Mouse (Mus musculus) hindbrain, embryonic 16.5 days (tissue): Measurements from ENCODE around the gene Plekha3. TPM values are rescaled to one million over a fixed set of nuclear protein-coding genes. Genes with fewer than 3 reads are reported as not detected.

Experiments
- ATAC-seq: fragments of 200-750 bp; cut with Nextera tagmentation; 2 replicates; pipeline ENCODE4 v1.8.0; 2017; ENCODE audit warnings: moderate TSS enrichment, moderate library complexity
- H3K27ac ChIP-seq: fragments of 300-500 bp; sonication (generic); 2 replicates; pipeline ENCODE4 v1.5.1; 2014; ENCODE audit warnings: low read depth, mild to moderate bottlenecking, control low read depth, low read length, moderate library complexity
- H3K27me3 ChIP-seq: fragments of 300-500 bp; sonication (generic); replicated peaks from 2 replicates; pipeline ENCODE4 v1.6.1; 2014; ENCODE audit warnings: low read length; ENCODE audit not compliant: control insufficient read depth, insufficient read depth
- H3K36me3 ChIP-seq: fragments of 300-500 bp; sonication (generic); 2 replicates; pipeline ENCODE4 v1.6.1; 2014; ENCODE audit warnings: mild to moderate bottlenecking, low read length, moderate library complexity, mixed read lengths; ENCODE audit not compliant: control insufficient read depth, insufficient read depth
- H3K4me1 ChIP-seq: fragments of 300-500 bp; sonication (generic); 2 replicates; pipeline ENCODE4 v1.6.1; 2014; ENCODE audit warnings: low read depth, low read length; ENCODE audit not compliant: control insufficient read depth, insufficient read depth
- H3K4me2 ChIP-seq: fragments of 300-500 bp; sonication (generic); 2 replicates; pipeline ENCODE4 v1.6.1; 2014; ENCODE audit warnings: mild to moderate bottlenecking, low read length, control low read depth, moderate library complexity
- H3K4me3 ChIP-seq: fragments of 300-500 bp; sonication (generic); 2 replicates; pipeline ENCODE4 v1.5.1; 2014; ENCODE audit warnings: mild to moderate bottlenecking, low read length, control low read depth, moderate library complexity
- H3K9ac ChIP-seq: fragments of 300-500 bp; sonication (generic); 2 replicates; pipeline ENCODE4 v1.6.1; 2014; ENCODE audit warnings: low read depth, mild to moderate bottlenecking, control low read depth, low read length, moderate library complexity
- H3K9me3 ChIP-seq: fragments of 300-500 bp; sonication (generic); 2 replicates; pipeline ENCODE4 v1.6.1; 2014; ENCODE audit warnings: mild to moderate bottlenecking, low read length, moderate library complexity; ENCODE audit not compliant: control insufficient read depth
- WGBS: fragments of 180-500 bp; shearing (Covaris S2); extraction: QIAGEN DNeasy Blood & Tissue Kit; methylation state at CpG from one replicate; pipeline ENCODE4 v1.1.7; 2014; 5-methylcytosine and 5-hydroxymethylcytosine counted together
- polyA plus RNA-seq: library from polyadenylated mRNA; unstranded; fragments of >200 nt; fragmentation: Nextera tagmentation; extraction: Ambion mirVana; gene quantifications from 2 replicates; pipeline ENCODE4 v1.2.1, GENCODE M21; 2015

Plekha3 gene
- 3.6 and 3.8 TPM in 2 replicates for polyA plus RNA-seq

DNA sequence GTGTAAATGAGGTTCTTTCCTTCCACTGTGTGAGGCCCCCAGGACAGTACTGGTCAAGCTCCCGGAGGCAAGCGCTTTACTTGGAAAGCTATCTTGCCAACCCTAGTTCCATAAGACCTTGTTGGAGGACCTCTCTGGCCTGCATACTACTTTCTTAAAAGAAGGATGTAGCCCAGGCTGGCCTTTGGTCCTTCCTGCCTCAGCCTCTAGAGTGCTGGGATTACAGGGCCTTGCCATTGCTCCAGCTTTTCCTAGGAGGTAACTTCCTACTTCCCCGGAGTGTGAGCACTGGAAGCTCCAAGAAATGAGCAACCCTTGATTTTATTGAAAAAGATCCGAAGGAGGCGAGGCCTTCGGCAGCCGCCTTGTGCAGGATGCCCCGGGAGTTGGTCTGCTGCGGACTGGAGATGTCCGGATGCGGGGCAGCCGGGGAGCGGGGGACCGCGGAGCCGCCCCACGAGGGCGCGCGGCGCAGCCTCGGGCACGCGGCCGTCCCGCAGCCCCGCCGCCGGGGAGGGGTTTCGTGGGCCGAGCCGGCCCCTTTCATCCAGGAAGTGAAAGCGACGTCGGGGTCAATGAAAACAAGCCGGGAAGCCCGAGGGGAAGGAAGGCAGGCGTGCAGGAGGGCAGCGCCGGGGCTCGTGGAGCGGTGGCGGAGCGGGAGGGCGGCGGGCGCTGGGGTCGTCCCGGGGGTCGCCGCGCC lies at the start of gene Plekha3:
TSS of gene Plekha3 (plus strand) at position 557 of the 703 bp plus-strand sequence.
- H3K4me2 ChIP-seq, result peak within 1 kb of the TSS; percentile 68
- H3K36me3 ChIP-seq, result no peaks in the 10 kb centered on the region
- H3K27ac ChIP-seq, result peak within 1 kb of the TSS; percentile 84
- H3K4me1 ChIP-seq, result peaks cover 28% of the 10 kb centered on the region
- 4% methylated on average over 42 of the region's 52 CpGs for WGBS
- peak within 1 kb of the TSS; percentile 92 for H3K4me3 ChIP-seq
- peak; percentile 81 for ATAC-seq
- H3K27me3 ChIP-seq, result no peaks in the 10 kb centered on the region
- H3K9me3 ChIP-seq, result no peaks in the 10 kb centered on the region
- H3K9ac ChIP-seq, result peak within 1 kb of the TSS; percentile 88

DNA sequence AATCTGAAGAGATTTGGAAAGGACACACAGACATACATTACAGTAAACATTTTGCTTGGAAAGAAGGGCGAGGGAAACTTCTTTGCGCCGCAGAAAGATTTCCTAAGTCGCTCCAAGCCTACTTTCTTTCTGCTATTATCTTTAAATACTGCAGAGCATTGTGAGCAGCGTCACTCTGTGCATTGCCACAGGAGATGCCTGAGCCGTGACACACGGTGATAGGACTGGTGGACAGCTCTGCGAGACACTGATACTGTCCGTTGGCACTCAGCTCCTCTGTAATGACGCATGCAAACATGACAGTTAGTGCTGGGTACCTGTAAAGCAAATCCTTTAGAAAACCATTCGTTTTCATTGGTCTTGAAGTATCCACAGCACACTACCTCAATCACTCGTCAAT lies 44.8 kb upstream of the Plekha3 start:
- no peak overlapping the region for H3K9ac ChIP-seq
- no peaks in the 10 kb centered on the region for H3K27me3 ChIP-seq
- H3K27ac ChIP-seq, result no peak overlapping the region
- H3K36me3 ChIP-seq, result peaks cover 60% of the 10 kb centered on the region
- WGBS, result 96% methylated on average over 12 of the region's 12 CpGs
- H3K9me3 ChIP-seq, result no peaks in the 10 kb centered on the region
- H3K4me2 ChIP-seq, result no peak overlapping the region
- ATAC-seq, result no peak
- H3K4me3 ChIP-seq, result no peak overlapping the region
- no peaks in the 10 kb centered on the region for H3K4me1 ChIP-seq

DNA sequence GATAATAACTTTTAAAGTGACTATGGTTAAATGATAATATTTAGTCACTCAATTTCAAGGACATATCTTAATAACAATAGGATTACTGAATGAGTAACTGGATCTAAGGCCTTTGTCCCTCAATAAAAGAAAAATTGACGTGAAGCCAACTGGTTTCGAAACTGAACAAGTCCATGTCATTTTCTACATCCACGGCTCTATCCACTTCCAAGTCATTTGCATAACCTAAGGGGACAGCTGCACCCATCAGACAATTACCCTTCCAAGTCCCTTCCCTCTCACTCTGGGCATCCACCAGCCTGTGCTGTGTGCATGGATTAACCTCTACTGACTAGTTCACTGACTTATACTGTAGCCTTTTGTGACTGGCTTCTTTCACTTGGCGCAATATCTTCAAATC lies 43.5 kb upstream of the Plekha3 start:
- peaks cover 68% of the 10 kb centered on the region for H3K36me3 ChIP-seq
- no peaks in the 10 kb centered on the region for H3K4me1 ChIP-seq
- no peak overlapping the region for H3K27ac ChIP-seq
- H3K27me3 ChIP-seq, result no peaks in the 10 kb centered on the region
- H3K9ac ChIP-seq, result no peak overlapping the region
- no peak for ATAC-seq
- H3K4me2 ChIP-seq, result no peak overlapping the region
- 78% methylated on average over 4 of the region's 4 CpGs for WGBS
- no peaks in the 10 kb centered on the region for H3K9me3 ChIP-seq
- H3K4me3 ChIP-seq, result no peak overlapping the region

DNA sequence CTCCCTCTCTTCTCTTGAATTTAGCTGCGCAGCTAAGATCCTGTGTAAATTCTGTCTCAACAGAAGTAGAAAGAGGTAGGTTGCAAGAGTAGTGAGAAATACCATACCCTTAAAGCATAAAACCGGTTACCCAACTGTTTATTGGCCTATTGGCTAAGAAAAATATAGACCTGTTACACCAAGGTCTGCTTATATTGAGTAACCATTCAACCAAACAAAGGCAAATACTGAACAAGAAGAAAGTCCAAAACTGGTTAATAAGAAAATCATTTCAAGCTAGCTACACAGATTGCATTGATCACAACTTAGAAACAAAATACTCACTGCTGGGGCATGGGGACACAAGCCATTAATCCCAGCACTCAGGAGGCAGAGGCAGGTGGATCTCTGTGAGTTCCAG lies 35.4 kb upstream of the Plekha3 start:
- Histone ChIP-seq H3K9ac (no peak overlapping the region), H3K27ac (no peak overlapping the region), H3K4me2 (no peak overlapping the region), H3K27me3 (no peaks in the 10 kb centered on the region), H3K4me3 (no peak overlapping the region), H3K9me3 (no peaks in the 10 kb centered on the region), H3K4me1 (no peaks in the 10 kb centered on the region), H3K36me3 (peaks cover 27% of the 10 kb centered on the region)
- no peak for ATAC-seq
- 99% methylated on average over 2 of the region's 2 CpGs for WGBS

DNA sequence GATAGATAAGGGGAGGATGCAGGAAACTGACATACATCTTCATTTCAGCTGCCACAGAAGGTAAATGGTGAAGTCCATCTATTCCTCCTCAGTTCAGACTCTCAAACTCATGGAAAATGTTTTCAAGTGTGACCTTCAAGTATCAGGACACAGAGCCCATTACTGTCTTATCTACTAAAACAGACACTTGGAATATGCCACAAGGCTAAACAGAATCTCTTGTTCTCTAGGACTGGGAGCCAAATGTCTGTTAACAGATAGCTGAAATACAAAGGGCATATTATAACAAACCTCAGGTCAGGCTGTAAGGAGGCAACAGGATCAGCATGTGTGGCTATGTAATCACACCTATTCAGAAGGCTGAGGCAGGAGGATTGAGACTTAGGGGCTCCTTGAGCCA lies 31.3 kb upstream of the Plekha3 start:
- Histone ChIP-seq H3K4me3 (no peak overlapping the region), H3K4me1 (peaks cover 11% of the 10 kb centered on the region), H3K4me2 (no peak overlapping the region), H3K27me3 (no peaks in the 10 kb centered on the region), H3K9me3 (no peaks in the 10 kb centered on the region), H3K36me3 (peaks cover 6% of the 10 kb centered on the region; the same call in 1 of the 2 replicates), H3K9ac (no peak overlapping the region), H3K27ac (no peak overlapping the region)
- no peak for ATAC-seq

DNA sequence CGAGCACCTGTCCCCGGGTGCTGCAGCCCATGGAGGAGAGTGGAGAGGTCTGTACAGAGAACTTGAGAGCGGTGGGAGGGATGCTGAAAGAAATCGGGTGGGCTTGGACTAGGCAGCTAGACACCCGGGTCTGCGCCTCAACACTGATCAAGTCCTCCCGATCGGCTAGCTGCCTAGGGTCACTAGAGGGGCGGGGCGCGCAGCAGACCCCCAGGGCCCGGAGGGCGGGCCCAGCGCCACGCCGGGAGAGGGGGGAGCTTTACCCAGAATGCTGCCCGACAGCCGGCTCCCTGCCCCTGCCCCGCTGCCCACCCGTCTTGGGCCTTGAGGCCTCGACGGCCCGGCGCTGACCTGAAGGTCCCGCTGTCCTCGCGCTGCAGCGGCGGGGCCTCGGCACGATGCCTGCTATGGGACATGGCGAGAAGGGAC lies 27.6 kb upstream of the Plekha3 start:
- peak overlapping the region; percentile 92 for H3K27ac ChIP-seq
- whole genome bisulfite sequencing, result 0% methylated on average over 19 of the region's 32 CpGs
- peak overlapping the region; percentile 85 for H3K9ac ChIP-seq
- H3K27me3 ChIP-seq, result no peaks in the 10 kb centered on the region
- no peaks in the 10 kb centered on the region for H3K9me3 ChIP-seq
- peak; percentile 69 for ATAC-seq
- peaks cover 13% of the 10 kb centered on the region for H3K4me1 ChIP-seq
- no peaks in the 10 kb centered on the region for H3K36me3 ChIP-seq
- H3K4me3 ChIP-seq, result peak overlapping the region; percentile 75
- peak overlapping the region; percentile 70 for H3K4me2 ChIP-seq

DNA sequence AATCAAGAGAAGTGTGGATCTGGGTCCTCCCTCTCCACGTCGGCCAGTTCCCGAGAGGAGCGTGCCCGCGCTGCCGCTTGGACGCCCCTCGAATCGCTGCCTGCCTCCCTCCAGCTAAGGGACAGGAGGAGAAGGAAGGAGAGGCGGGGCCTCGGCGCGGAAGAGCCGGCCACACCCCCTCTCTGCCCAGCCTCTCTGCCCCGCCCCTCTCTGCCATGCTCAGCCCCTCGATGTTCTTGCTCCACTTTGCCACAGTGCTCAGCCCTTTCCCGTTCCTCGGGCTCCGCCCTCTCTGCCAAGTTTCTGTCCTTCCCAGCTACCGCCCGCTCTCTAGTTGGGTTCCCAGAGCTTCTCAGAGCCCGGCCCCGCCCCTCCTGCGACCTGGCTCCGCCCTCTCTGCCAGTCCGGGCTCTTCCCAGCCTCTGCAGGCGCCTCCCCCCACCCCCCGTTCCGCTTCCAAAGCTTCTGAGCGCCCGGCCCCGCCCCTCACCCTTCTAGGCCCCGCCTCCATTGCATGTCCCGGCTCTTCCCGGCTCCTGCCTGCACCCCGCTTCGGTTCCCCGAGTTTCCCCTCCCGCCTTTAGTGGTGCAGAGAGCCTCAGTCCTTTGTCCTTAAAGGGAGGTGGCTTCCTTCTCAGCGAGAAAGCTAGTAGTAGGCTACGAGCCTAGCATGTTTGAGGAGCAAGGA lies 27.1 kb upstream of the Plekha3 start, which contains the start of the genes Prkra and Pjvk:
TSS of gene Prkra (minus strand) at position 133 of the 688 bp plus-strand sequence.
TSS of gene Pjvk (plus strand) at position 594 of the 688 bp plus-strand sequence.
- peak; percentile 98 for ATAC-seq
- Histone ChIP-seq H3K9ac (peak within 1 kb of the TSS; percentile 85), H3K4me1 (peaks cover 13% of the 10 kb centered on the region), H3K9me3 (no peaks in the 10 kb centered on the region), H3K4me3 (peak within 1 kb of the TSS; percentile 75), H3K27ac (peak within 1 kb of the TSS; percentile 92), H3K36me3 (no peaks in the 10 kb centered on the region), H3K27me3 (no peaks in the 10 kb centered on the region), H3K4me2 (peak within 1 kb of the TSS; percentile 70)
- under 1% methylated on average over 41 of the region's 42 CpGs for WGBS

DNA sequence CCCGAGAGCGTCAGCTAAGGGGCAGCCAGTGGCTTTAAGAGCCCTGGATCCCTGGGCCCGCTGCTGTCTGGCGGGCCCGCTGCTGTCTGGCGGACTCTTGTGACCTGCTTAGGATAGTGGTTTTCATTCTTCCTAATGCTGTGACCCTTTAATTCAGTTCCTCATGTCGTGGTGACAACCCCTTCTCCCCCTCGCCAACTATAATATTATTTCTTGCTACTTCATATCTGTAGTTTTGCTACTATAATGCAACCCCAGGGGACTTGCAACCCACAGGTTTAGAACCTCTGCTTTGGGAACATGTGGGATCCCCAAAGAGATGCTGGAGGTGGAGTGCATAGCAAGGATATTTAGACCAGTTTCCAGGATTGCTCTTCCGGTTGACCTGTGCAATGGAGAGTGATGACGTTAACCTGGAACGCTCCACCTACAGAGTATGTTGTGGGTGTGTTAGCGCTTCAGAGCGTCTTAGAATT lies 26.4 kb upstream of the Plekha3 start:
- WGBS, result 34% methylated on average over 13 of the region's 13 CpGs
- peak overlapping the region; percentile 67 for H3K9ac ChIP-seq
- ATAC-seq, result peak; percentile 41
- H3K4me1 ChIP-seq, result peaks cover 13% of the 10 kb centered on the region
- H3K36me3 ChIP-seq, result no peaks in the 10 kb centered on the region
- peak overlapping the region; percentile 75 for H3K4me3 ChIP-seq
- no peaks in the 10 kb centered on the region for H3K9me3 ChIP-seq
- peak overlapping the region; percentile 70 for H3K4me2 ChIP-seq
- H3K27ac ChIP-seq, result peak overlapping the region; percentile 92
- no peaks in the 10 kb centered on the region for H3K27me3 ChIP-seq

DNA sequence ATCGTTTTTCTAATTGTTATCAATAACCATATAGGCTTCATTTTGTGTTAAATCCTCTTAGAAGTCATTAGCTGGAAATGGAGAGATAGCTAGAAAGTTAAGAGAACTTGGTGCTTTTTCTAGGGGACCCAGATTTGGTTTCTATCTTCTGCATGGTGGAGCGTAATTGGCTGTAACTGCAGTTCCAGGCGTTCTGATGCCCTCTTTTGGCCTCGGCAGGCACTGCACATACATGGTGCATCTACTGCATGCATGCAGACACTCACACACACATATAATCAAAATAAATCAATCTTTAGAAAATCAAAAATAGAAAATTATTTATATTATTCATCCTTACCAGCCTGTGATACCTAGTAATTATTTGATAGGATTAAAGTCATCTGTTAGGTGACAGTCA lies 22.0 kb upstream of the Plekha3 start:
- Histone ChIP-seq H3K36me3 (no peaks in the 10 kb centered on the region), H3K27me3 (no peaks in the 10 kb centered on the region), H3K9ac (no peak overlapping the region), H3K27ac (no peak overlapping the region), H3K4me3 (no peak overlapping the region), H3K4me1 (peaks cover 6% of the 10 kb centered on the region; the same call in 1 of the 2 replicates), H3K9me3 (no peaks in the 10 kb centered on the region), H3K4me2 (no peak overlapping the region)
- ATAC-seq, result no peak
- 97% methylated on average over 4 of the region's 4 CpGs for WGBS
